Mouse (Mus musculus) embryo, embryonic 9.5 days (tissue): Measurements from ENCODE around the gene Sec24b.

ENCODE experiments used
- DNase-seq: peaks from one replicate; pipeline ENCODE4 v3.0.0-alpha.2; 2017; ENCODE audit errors: extremely low spot score

Sec24b gene

DNA sequence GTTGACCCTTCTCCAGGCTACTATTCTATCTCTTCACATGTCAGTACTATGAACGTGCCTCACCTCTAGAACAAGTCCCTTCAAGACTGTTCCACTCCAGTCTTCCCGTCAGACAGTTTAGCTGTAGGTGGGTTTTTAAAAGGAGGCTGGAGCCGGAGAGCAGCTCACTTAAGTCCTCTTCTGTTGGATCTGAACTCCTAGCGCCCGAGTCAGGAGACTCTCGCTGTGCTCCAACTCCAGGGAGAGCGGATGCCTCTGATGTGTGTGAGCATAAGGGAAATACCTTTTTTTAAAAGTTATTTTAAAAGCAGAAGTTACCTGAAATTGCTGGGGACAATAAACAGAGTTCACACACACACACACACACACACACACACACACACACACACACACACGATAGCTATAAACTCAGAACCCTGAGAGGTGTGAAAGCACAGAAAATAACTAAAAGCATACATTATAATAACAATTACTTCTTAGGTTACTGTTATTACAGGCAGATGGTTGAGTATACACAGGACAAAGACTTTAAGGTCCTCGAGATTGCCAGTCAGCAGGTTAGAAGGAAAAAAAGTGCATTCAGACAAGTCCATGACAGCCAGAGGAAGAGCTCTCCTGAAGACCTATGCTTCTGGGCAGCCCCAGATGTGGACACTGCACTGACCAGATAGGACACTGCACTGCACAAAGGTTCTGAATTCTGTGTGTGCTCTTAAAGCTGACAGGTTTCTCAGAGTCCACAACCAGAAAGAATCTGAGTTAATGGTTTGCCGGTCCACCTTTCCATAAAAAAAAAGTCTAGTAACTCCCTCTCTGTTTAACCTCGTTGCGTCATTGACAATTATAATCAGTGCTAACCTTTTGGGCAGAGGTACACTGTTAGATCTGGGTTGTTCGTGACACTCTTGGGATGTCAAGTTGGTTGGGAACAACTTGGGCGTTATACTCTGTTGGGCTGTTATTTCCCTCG, 5.7 kb downstream of the Sec24b start:
- DNase-seq, result no peak

DNA sequence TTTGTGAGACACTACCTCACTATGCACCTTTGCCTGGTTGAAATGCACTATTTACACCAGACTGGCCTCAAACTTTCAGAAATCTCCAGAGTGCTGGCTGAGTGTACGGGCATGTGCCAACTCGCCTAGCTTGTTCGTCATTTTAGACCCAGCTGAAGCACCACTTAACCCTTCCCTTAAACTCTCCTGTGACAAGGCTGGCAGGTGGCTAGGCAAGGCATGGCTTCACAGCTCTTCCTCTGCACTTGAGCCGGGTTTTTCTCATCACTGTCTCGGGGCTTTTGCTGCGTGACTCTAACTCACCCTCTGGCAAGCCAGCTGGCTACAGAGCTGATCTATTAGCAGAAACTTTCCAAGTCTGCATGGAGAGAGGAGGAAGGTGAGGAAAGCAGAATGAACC, 6.8 kb downstream of the Sec24b start:
- no peak for DNase-seq

DNA sequence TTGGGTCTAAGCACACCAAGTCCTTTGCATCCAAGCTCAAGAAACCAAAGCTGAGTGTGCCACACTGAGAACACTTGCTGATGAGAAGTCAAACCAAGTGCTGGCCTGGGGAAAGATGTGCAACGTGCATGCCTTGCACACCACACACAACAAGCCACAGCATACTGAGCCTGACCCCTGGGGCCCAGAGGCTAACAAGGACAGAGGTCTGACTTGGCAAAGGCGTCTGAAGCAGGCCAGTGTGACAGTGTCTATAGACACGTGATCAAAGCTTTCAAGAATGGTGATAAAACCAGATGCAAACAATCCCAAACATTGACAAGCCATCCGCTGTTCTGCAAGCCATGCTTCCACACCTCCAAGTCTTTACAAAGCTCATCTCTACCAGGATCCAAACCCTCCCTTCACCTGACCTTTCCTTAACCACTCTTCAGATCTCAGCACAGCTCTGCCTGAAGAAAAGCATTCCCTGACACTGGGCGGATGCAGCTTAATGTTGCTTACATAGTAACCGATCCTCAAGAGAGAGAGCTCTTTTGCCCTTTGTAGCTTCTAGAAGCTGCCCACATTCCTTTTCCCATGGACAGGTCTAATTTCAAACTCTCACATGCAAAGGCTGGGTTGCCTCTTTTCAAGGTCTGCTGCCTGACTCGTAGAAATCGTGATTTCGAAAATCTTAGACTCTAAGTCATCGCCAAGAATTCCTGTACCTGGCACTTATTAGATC, 7.8 kb downstream of the Sec24b start:
- DNase-seq, result peak; percentile 14

DNA sequence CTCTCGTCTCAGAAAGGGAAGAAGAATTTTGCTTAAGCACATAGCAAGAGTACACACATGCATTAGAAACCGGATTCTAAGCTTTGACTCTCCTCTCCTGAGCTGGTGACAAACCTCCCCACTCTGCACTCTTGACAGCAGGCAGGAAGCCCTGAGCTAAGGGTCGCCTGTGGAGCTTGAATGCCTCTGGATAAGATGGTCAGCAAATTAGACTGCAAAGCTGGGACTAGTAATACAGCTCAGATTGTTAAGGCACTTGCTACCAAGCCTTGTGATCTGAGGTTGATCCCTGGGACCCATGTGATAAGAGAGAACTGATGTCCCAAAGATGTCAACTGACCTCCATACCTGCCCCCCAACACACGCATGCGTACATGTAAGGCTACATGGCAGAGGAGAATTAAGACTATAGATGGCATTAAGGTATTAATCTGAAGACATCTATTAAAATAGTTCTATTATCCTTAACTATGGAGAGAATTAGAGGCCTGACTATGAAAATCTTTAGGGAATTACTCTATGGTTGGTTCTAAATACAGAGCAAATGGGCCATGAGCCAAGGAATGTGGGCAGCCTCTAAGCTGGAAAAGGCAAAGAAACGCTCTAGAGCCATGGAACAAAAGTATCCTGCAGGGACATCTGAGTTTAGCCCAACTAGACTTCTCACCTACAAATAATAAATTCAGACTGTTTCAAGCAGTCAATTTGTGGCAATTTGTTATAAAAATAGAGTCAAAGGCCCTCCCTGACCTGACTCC, 8.6 kb downstream of the Sec24b start:
- no peak for DNase-seq

DNA sequence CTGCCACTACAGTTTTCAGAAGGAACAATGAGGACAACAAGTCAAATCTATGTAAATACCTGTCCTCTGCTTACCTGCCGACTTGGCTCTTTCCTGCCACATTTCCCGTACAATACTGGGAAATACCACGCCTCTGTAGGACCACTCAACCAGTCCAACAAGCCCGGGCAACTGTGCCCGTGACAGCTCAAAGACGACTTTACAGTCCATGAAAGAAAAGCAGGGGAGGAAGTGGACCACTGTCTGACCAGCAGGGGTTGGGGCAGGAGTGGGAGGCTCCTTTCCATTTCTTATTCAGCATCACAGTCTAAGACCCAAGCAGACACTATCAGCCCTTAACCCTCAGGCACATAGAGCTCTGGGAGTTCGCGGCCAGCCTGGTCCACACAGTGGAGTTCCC, 9.2 kb downstream of the Sec24b start:
- DNase-seq, result no peak

DNA sequence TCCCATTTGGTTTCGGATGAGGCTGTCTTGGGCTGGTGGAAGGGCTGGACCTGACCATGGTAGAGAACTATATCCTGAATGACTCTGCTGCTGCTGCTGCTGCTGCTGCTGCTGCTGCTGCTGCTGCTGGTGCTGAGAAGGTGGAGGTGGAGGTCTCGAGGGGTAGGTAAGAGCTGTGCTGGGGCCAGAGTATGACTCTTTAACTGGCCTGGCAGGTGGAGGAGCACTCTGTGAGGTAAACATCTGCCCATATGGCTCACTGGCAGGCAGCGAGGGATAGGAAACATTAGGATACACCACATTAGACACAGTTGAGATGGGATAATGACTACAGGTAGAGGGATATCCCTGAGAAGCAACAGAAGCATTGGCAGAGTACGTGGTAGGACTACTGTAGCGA, 20.6 kb downstream of the Sec24b start:
- DNase-seq, result no peak

DNA sequence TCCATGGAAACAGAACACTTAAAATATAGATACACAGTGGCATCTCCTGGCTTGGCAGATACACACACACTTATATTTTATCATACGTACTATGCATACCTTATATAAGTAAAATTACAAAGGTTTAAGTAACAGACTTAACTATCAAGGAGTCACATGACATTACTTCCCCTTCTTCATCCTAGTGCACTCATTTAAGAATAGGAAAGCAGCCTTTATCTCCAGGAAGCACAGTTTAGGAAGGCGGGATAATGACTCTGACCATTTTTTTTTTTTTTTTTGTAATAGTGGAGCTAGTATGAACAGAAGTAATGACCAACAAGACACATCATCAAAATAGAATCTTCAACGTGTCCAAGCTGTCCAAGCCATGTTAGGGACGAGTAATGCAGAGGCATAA, 21.3 kb downstream of the Sec24b start:
- no peak for DNase-seq

DNA sequence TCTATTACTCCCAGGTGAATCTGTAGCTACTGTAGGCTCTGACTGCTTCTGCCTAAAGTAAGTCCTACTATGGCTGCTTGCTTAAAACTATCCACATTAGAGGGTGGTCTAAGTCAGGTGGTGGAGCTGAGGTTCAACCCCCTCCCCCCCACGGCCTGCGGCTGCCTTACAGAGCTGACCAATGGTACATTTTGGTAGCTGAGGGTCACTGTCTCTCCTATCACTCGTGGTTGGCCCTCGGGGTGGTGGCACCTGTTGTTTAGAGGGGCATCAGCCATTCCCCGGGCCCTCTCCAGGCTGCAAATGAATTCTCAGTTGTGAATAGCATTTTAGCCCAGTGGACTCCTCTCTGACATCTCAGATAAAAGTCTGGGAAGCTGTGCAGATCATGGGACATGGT, 32.6 kb downstream of the Sec24b start:
- DNase-seq, result no peak

DNA sequence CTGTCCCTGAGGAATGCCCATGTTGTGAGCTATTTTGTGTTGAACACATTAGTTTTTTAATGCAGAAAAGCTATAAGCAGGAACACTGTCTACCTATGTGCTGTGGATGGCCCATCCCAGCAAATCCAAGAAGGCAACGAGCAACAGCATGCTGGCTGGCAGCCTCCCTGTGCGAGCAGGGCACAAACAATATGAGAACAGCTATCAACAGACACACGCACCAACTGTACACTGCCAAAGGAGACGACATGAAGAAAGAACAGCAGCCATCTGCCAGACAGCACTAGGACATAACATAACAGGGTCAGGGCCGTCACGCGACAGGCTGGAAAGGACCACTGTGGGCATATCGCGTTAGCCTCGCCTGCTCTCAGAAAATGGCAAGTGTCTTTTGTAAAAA, 35.2 kb downstream of the Sec24b start:
- DNase-seq, result no peak

DNA sequence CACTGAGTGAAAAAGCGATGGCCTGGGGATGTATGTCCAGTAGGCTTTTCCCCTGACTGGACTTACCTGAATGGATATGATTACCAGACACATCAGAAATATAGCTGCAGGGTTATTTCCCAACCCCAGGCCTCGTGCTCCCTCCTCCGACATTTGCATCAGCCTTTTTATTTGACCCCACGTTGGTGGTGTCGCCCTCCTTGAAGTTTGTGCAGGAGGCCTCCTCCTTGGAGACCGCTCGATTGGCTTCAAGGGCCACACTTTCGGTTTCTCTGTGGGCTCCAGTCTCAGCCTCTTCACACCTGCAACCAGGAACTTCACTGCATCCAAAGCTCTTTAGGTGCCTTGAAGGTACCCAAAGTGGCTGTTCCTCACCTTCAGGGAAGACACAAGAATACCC, 35.8 kb downstream of the Sec24b start:
- DNase-seq, result no peak

DNA sequence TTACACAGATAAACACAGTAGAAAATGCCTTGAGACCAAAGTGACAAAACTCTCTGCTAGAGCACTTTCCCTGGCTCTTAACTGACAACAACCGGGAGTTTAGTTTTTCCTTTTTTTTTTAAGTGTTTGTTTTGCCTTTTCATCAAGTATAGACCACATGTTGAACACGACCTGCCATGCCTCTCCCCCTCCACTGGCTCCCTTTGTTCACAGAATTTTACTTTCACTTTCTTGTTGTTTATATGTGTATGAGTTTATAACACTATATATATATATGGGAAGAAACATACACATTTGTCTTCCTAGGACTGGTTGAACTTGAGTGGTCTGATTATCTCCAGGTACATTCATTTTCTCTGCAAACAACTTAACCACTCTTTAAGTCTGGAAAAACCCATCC, 48.4 kb downstream of the Sec24b start:
- no peak for DNase-seq

DNA sequence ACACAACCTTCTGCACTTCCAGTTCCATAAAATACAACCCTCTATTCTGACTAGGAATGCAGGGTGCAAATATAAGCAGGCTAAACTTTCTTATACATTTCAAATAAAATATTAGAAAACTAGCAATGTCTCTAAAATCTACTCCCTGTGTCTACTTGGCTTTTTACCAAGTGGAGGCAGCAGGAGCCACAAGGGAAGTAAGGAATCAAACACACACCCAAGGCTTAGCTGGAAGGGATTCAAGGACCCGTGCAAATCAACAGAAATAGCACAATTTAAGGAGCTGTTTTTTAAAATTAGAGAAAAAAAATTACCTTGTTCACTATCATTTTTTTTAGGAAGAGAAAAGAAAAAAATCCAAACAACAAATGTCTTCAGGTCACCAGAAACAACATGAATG, 50.1 kb downstream of the Sec24b start:
- DNase-seq, result no peak

DNA sequence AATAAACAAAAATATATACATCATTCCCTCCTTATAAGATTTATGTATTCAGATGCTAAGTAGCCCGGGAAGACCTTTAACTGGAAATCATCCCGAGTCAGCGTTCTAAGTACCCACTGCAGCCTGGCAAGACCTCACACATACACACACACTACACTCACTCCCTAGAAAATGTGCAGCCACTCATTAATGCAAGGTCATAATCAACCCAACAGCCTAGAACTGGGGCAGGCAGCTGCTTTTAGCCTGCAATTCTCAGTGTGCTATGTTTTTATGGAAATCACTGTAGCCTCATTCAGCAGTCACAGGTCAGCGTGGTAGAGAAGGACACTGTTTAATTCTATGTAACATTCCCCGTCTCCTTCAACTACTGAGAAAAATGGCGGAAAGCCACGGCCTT, 55.2 kb downstream of the Sec24b start:
- no peak for DNase-seq

DNA sequence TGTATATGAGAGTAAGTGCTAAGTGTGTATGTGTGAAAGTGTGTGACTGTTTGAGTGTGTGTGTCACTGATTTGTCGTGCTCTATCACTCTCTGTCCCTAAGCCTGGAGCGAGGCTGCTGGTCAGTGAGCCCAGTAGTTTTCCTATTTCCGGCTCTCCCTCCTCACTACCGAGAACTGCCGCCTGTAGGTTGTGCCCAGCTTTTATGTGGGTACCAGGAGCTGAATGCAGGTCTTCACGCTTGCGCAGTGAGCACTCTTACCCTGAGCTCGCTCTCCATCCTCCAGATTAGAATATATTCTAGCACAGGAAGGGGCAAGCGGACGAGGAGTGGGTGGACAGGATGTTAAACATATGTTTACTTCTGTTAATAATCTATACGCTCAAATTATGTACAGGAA, 60.4 kb downstream of the Sec24b start:
- no peak for DNase-seq

DNA sequence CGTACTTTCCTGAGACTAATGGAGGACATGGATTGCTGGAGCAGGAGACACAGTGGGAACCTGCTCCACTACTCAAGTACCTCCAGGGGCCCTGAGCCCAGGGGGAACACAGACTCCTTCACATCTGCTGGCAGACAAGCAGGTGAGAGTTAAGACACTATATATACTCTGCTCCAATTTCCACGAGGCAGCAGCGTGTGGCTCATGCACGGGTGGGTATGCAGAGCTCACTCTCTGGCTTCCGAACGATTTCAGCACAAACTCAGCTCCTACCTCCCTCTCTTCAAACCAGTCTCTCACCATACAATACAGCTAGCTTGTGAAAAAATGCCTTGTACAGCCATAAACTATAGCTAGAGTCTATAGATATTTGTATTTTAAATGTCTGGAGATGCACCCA, 62.8 kb downstream of the Sec24b start:
- DNase-seq, result no peak

DNA sequence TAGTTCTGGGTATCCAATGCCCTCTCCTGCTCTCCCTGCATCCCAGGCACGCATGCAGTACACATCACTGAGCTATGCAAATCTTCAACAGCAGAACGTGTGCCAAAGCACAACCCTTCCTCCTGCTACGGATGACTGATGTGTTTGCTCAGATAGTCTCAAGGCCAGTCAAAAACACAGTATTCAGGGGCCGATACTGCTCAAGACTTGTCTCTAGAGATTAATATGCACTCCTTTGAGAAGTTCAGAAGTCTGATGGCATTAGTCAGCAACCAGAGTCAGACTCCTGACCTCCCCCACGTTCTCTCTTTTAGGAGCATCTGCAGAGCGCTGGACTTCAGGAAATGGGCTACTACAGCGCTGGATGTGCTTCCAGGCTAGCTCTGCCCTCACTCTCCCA, 63.4 kb downstream of the Sec24b start:
- DNase-seq, result no peak

DNA sequence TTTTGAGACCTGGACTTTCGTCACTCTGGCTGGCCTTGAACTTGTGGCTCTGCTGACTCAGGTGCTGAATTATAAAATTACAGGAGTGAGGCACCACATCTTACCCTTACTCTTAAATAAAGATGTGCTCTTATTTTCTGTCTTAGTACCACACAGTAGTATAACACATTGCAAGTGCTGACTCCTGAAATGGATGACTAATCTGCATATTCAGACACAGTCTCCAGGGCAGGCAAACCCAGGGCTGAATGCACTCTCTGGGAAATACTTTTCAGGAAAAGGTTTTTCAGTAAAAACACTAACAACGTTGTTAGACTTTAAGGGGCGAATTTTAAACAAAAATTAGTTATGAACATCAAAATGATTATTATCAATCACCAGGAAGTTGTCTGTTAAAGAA, 64.0 kb downstream of the Sec24b start:
- no peak for DNase-seq

DNA sequence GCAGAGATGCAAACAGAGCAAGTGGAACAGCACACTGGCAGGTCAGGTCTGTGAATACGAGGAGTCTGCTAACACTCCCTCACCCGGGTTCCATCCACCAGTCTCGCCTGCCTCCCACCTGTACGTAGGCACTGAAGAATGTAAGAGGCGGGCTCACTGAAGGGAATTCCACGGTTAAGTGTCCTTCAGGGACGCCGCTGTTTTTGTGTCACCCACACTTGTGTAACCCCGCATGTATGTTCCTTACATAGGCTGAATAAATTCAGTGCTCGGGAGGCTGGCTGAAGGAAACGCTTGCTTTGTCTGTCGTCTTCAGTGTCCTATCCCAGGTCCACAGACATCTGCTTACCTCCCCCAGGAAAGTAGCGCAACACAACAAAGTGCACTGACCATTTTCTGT, 74.1 kb downstream of the Sec24b start:
- no peak for DNase-seq

DNA sequence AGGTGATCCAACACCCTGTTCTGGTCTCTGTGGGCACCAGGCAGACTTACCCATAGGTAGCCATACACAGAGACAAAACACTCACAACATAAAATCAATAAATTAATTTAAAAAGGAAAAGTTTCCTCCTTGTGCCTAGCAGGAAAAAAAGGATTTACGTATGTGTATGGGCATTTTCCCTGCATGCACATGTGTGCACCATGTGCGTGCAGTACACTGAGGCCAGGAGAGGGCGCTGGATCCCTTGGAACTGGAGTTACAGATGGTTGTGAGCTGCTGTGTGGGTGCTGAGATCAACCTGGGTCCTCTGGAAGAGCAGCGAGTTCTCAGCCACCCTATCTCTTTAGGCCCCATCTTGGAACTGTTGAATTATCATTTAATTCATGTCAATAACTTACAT, 76.0 kb downstream of the Sec24b start:
- no peak for DNase-seq

DNA sequence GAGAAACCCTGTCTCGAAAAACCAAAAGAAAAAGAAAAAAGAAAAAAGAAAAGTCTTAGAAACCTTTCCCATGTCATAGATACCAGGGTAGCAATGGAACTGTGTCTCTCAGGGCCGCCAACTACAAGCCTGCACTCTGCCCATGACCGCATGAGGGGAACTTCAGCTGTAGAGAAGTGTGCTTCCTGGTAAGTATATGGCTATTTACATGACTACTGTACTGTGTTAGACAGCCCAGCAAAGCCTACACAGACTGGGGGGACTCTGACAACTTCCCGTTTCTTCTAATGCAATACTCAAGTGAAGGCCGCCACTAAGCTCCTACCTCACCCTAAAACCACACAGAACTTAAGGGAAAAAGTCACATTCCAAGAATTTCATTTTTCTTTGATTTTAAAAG, 76.6 kb downstream of the Sec24b start:
- no peak for DNase-seq

DNA sequence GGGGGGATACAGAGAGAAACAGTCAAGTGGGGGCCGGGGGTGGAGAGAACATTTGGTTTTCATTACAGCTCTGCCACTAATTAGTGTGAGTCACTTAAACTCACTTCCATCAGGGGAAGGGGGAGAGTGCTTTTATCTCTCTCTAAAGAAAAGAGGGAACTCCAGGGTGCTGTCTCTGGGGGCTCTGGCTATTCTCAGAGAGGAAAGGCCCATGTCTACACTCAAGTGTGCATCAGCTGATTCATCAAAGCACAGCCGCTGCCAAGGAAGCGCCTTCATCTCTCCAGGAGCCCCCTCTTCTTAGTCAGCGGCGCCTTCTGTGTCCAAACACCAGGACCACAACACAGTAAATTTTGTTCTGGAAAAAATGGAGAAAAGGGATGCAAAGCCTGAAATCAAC, 79.1 kb downstream of the Sec24b start:
- DNase-seq, result peak; percentile 14

DNA sequence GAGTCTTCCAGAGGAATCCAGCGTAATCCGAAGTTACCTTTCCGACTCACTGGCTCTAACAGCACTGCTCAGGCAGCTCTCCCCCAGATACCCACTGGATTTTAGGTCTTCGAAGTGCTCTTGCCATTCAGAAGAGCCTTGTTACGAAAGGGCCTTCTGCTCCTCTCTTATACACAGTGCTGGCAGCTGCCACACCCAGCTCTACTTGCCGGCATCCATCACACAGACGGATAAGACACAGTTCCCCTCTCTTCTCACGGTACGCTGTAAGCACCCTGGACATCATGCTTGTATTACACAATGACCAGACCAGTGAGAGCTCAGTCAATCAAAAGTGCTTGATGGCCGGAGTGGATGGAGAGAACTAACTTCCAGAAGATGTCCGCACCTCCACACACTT, 79.6 kb downstream of the Sec24b start:
- DNase-seq, result no peak

DNA sequence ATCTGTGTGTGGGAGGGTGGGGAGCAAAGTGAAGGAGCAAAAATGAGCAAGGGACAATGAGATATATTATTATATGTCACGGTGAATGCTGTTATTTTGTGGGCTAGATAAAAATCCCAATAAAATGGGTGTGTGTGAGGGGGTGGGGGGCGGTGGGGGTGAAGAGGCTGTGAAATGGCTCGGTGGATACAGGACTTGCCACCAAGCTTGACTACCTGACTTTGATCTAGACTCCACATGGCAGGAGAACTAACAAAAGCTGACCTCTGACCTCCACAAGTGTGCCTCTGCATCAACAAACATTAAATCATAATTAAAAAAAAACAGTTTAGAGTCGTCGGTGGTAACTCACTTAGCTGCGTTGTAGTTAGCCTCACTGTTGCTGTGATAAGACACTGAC, 81.8 kb downstream of the Sec24b start:
- no peak for DNase-seq
